Mouse (Mus musculus): Measurements from ENCODE around the gene Etfrf1. TPM values are rescaled to one million over a fixed set of nuclear protein-coding genes. Genes with fewer than 3 reads are reported as not detected.

Gene Etfrf1
- polyA plus RNA-seq (2014; fragmentation: Nextera tagmentation; extraction: Ambion mirVana) = 28.7 and 34.8 TPM in 2 replicates

DNA sequence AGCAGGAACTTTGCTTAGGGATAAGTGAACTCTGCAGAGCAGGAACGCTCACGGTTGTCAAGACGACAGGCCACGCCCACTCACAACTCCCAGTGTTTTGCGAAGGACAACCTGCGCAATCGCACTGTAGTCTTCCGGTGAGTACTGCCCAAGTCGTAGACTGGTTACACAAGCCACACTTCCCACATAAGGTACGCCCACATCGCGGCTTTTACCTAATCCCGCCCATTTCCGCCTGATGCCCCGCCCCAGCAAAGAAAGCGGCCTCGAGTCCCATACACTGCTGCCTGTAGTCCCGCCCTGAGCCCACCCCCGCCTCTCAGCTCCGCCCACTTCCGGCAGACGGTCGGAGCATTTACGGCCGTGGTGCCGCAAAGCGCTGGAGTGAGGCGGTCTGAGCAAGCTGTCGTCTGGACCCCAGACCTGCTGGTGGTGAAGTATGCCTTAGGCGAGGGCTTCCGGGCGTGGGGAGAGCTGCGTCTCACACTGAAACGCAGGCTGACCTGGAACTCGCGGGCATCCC is at the start of gene Etfrf1, which contains the start of gene Casc1:
Etfrf1 (plus strand) TSS at position 319 of the 523 bp plus-strand sequence.
Casc1 (minus strand) TSS at position 190 of the 523 bp plus-strand sequence.
- ATAC-seq (replicated peaks; ENCODE audit: low FRiP score, low TSS enrichment, low read depth) (peak; percentile 100), DNase-seq (ENCODE audit: low spot score) (peak; percentile 97)
- Histone ChIP-seq H3K36me3 (ENCODE audit: control insufficient read depth, insufficient read depth, low read length) (peaks cover 7% of the 10 kb centered on the region), H3K9ac (ENCODE audit: low read length) (peak within 1 kb of the TSS; percentile 77), H3K4me1 (replicated peaks; ENCODE audit: control insufficient read depth, insufficient read depth, low read length) (peaks cover 12% of the 10 kb centered on the region), H3K27ac (ENCODE audit: low read depth) (peak within 1 kb of the TSS; percentile 94), H3K4me3 (ENCODE audit: low read depth, low read length) (peak within 1 kb of the TSS; percentile 77), H3K9me3 (ENCODE audit: control insufficient read depth, low read length) (no peaks in the 10 kb centered on the region), H3K27me3 (replicated peaks; ENCODE audit: control insufficient read depth, insufficient read depth, low read length) (no peaks in the 10 kb centered on the region), H3K4me2 (ENCODE audit: low read length) (peak within 1 kb of the TSS; percentile 67)
- under 1% methylated on average over 36 of the region's 36 CpGs for WGBS

DNA sequence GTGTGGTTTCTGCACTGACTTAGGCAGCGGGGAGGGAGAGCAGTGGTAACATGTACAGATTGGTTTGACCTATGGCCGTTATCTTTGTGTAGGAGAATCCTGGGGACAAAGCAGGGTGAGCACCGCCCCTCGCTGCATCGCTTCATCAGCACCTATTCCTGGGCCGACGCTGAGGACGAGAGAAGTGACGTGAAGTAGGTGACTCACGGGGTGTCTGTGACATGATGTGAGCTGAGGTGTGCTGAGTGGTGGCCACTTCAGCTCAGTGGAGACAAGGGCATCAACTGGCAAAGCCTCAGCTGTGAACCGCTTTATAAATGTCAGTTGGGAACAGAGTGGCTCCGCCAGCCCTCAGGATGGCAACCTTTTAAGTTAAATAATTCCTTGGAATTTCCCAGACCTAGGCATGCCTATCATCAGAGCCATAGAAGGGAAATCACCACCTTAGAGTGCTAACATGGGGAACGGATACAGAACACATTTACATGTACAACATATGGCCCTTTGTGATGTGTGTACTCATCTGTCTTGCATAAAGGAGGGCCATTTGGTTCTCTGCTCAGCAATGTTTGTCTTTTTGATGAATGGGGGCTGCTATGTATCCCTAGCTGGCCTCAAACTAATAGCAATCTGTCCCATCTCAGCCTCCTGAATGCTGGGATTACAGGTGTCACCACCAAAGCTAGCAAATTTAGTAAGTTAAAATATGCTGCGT is 38.9 kb upstream of the Etfrf1 start:
- Histone ChIP-seq H3K27me3 (replicated peaks; ENCODE audit: control insufficient read depth, insufficient read depth, low read length) (no peaks in the 10 kb centered on the region), H3K36me3 (ENCODE audit: control insufficient read depth, insufficient read depth, low read length) (no peaks in the 10 kb centered on the region), H3K4me2 (ENCODE audit: low read length) (no peak overlapping the region), H3K27ac (ENCODE audit: low read depth) (no peak overlapping the region), H3K4me3 (ENCODE audit: low read depth, low read length) (no peak overlapping the region), H3K9ac (ENCODE audit: low read length) (no peak overlapping the region), H3K9me3 (ENCODE audit: control insufficient read depth, low read length) (no peaks in the 10 kb centered on the region), H3K4me1 (replicated peaks; ENCODE audit: control insufficient read depth, insufficient read depth, low read length) (peaks cover 24% of the 10 kb centered on the region)
- ATAC-seq (replicated peaks; ENCODE audit: low FRiP score, low TSS enrichment, low read depth) (no peak), DNase-seq (ENCODE audit: low spot score) (no peak)
- 82% methylated on average over 14 of the region's 14 CpGs for WGBS

DNA sequence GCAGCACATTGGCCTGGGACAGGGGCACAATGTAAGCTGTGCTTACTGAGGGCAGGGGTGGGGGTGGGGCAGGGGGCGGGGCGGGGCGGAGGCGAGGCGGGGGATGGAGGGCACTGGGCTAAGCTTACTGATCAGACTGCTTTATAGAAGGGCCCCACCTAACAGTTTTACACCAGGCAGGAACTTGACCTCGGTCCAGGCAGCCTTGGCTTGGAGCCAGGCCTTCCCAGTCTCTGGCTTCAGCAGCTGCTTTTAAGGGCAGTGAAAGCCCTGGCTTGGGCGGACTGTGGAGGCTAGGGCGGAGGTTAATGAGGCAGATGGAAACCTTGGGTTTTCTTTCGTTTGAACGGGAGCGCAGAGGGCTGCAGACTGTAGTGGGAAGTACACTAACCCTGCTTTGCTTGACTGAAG is 37.1 kb upstream of the Etfrf1 start:
- Histone ChIP-seq H3K27me3 (replicated peaks; ENCODE audit: control insufficient read depth, insufficient read depth, low read length) (no peaks in the 10 kb centered on the region), H3K9me3 (ENCODE audit: control insufficient read depth, low read length) (no peaks in the 10 kb centered on the region), H3K36me3 (ENCODE audit: control insufficient read depth, insufficient read depth, low read length) (no peaks in the 10 kb centered on the region), H3K4me2 (ENCODE audit: low read length) (peak overlapping the region; percentile 23; the same call in 1 of the 2 replicates), H3K9ac (ENCODE audit: low read length) (no peak overlapping the region), H3K27ac (ENCODE audit: low read depth) (no peak overlapping the region), H3K4me3 (ENCODE audit: low read depth, low read length) (no peak overlapping the region), H3K4me1 (replicated peaks; ENCODE audit: control insufficient read depth, insufficient read depth, low read length) (peaks cover 24% of the 10 kb centered on the region)
- WGBS = 5% methylated on average over 11 of the region's 11 CpGs
- ATAC-seq (replicated peaks; ENCODE audit: low FRiP score, low TSS enrichment, low read depth) (peak; percentile 88), DNase-seq (ENCODE audit: low spot score) (peak; percentile 81)

DNA sequence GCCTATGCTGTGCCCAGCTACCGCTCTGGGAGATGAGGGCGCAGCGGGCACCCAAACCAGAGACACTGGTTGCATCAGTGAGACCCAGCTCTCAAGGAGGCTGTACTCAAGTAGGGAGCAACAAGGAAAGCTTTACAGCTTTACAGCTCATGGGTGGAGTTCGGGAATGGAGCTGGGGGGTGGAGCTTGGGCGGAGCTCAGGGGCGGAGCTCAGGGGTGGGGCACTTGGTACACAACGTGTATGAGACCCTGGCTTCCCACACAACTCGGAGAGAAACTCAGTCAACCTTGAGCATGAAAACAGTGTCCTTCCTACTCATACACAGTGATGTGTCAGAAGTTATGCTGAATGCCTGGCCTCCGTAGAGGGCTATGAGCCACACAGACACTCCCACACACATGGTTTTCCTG is 35.4 kb upstream of the Etfrf1 start:
- no peaks in the 10 kb centered on the region for H3K27me3 ChIP-seq (replicated peaks; ENCODE audit: control insufficient read depth, insufficient read depth, low read length)
- H3K36me3 ChIP-seq (ENCODE audit: control insufficient read depth, insufficient read depth, low read length) = no peaks in the 10 kb centered on the region
- 30% methylated on average over 9 of the region's 9 CpGs for WGBS
- H3K4me3 ChIP-seq (ENCODE audit: low read depth, low read length) = no peak overlapping the region
- no peaks in the 10 kb centered on the region for H3K9me3 ChIP-seq (ENCODE audit: control insufficient read depth, low read length)
- H3K27ac ChIP-seq (ENCODE audit: low read depth) = no peak overlapping the region
- ATAC-seq (replicated peaks; ENCODE audit: low FRiP score, low TSS enrichment, low read depth) = peak; percentile 56
- peak; percentile 67 for DNase-seq (ENCODE audit: low spot score)
- H3K9ac ChIP-seq (ENCODE audit: low read length) = no peak overlapping the region
- 0 out of 2 replicates have a peak overlapping the region, but pooled peaks have one; percentile 7 for H3K4me2 ChIP-seq (ENCODE audit: low read length)
- peaks cover 24% of the 10 kb centered on the region for H3K4me1 ChIP-seq (replicated peaks; ENCODE audit: control insufficient read depth, insufficient read depth, low read length)

DNA sequence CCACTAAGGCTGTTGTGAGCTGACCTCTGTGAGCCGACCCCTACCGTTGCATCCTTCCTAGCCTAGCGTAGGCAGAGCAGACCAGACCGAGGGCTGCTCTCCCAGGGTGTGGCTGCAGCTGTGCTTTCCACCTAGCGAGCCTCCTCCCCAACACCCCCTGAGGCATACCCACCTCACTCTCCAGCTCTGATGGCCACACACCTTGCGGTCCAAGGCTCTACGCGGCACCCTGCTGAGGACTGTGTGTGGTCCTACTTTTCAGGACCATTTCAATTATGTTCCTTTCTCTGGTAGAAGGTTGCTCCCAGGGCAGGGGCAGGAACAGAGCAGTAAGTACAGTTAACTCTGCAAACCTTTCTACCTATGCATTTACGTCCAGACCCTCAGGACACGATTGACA is 34.5 kb upstream of the Etfrf1 start:
- ATAC-seq (replicated peaks; ENCODE audit: low FRiP score, low TSS enrichment, low read depth) (no peak), DNase-seq (ENCODE audit: low spot score) (no peak)
- no peak overlapping the region for H3K4me3 ChIP-seq (ENCODE audit: low read depth, low read length)
- H3K36me3 ChIP-seq (ENCODE audit: control insufficient read depth, insufficient read depth, low read length) = no peaks in the 10 kb centered on the region
- H3K9ac ChIP-seq (ENCODE audit: low read length) = no peak overlapping the region
- no peak overlapping the region for H3K27ac ChIP-seq (ENCODE audit: low read depth)
- no peaks in the 10 kb centered on the region for H3K9me3 ChIP-seq (ENCODE audit: control insufficient read depth, low read length)
- H3K4me1 ChIP-seq (replicated peaks; ENCODE audit: control insufficient read depth, insufficient read depth, low read length) = peaks cover 24% of the 10 kb centered on the region
- no peaks in the 10 kb centered on the region for H3K27me3 ChIP-seq (replicated peaks; ENCODE audit: control insufficient read depth, insufficient read depth, low read length)
- H3K4me2 ChIP-seq (ENCODE audit: low read length) = no peak overlapping the region
- 63% methylated on average over 10 of the region's 10 CpGs for WGBS

DNA sequence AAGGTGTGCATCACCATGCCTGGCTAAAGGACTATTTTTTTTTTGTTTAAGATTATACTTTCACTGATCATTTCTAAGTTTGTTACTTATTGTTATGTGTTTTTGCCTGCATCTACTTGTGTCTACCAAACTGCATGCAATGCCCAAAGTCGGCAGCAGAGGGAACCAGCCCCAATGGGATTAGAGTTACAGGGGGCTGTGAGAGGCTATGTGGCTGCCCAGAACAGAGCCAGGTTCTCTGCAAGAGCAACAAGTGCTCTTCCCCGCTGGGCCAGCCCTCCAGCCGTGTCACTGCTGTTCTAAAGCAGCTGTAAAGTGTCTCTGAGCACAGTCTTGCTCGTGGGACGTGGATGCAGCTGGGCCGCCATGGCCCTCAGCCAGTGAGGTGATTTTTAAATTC is 31.3 kb upstream of the Etfrf1 start:
- Histone ChIP-seq H3K36me3 (ENCODE audit: control insufficient read depth, insufficient read depth, low read length) (no peaks in the 10 kb centered on the region), H3K9ac (ENCODE audit: low read length) (no peak overlapping the region), H3K4me2 (ENCODE audit: low read length) (no peak overlapping the region), H3K27ac (ENCODE audit: low read depth) (no peak overlapping the region), H3K27me3 (replicated peaks; ENCODE audit: control insufficient read depth, insufficient read depth, low read length) (no peaks in the 10 kb centered on the region), H3K9me3 (ENCODE audit: control insufficient read depth, low read length) (no peaks in the 10 kb centered on the region), H3K4me3 (ENCODE audit: low read depth, low read length) (no peak overlapping the region), H3K4me1 (replicated peaks; ENCODE audit: control insufficient read depth, insufficient read depth, low read length) (peaks cover 7% of the 10 kb centered on the region; the same call in 1 of the 2 replicates)
- DNase-seq (ENCODE audit: low spot score) (peak; percentile 69), ATAC-seq (replicated peaks; ENCODE audit: low FRiP score, low TSS enrichment, low read depth) (no peak)
- WGBS = 42% methylated on average over 6 of the region's 6 CpGs

DNA sequence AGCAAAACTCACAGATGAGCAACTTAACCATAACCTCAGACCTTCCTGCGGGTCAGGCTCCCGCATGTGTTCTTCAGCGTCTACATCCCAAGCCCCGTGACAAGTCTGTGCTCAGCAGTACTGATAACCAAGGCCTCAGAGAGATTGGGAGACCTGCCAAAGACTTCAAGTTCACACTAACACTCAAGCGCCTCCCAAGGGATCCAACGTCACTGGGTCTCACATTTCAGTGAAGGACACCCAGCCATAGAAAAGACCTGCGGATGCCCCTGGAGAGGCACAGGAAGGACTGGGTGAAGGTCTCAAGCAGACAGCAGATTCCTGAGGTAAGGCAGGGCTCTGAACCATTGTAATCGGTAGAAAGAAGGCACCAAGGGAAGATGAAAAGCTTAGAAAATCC is 28.9 kb upstream of the Etfrf1 start:
- no peak overlapping the region for H3K4me2 ChIP-seq (ENCODE audit: low read length)
- H3K27me3 ChIP-seq (replicated peaks; ENCODE audit: control insufficient read depth, insufficient read depth, low read length) = no peaks in the 10 kb centered on the region
- H3K9ac ChIP-seq (ENCODE audit: low read length) = no peak overlapping the region
- DNase-seq (ENCODE audit: low spot score) (no peak), ATAC-seq (replicated peaks; ENCODE audit: low FRiP score, low TSS enrichment, low read depth) (no peak)
- 66% methylated on average over 8 of the region's 8 CpGs for WGBS
- no peaks in the 10 kb centered on the region for H3K36me3 ChIP-seq (ENCODE audit: control insufficient read depth, insufficient read depth, low read length)
- H3K4me1 ChIP-seq (replicated peaks; ENCODE audit: control insufficient read depth, insufficient read depth, low read length) = no peaks in the 10 kb centered on the region
- no peaks in the 10 kb centered on the region for H3K9me3 ChIP-seq (ENCODE audit: control insufficient read depth, low read length)
- no peak overlapping the region for H3K4me3 ChIP-seq (ENCODE audit: low read depth, low read length)
- no peak overlapping the region for H3K27ac ChIP-seq (ENCODE audit: low read depth)

DNA sequence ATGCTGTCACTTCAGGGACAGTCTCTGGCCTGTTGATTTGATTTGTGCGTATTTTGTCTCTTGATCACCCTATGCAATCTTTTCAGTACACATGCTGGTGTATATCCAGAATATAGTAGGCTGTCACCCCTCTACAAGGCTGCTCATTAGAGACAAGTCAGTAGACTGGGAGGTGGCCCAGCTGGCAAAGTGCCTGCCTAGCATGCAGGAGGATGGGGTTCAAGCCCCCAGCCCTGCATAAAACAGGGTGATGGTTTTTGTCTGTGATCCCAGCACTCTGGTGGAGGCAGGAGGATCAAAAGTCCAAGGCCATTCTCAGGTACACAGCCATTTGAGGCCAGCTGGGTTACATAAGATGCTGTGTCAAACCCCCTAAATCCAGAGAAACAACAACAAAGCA is 24.8 kb upstream of the Etfrf1 start:
- ATAC-seq (replicated peaks; ENCODE audit: low FRiP score, low TSS enrichment, low read depth) = no peak
- no peak for DNase-seq (ENCODE audit: low spot score)
- no peaks in the 10 kb centered on the region for H3K4me1 ChIP-seq (replicated peaks; ENCODE audit: control insufficient read depth, insufficient read depth, low read length)
- H3K36me3 ChIP-seq (ENCODE audit: control insufficient read depth, insufficient read depth, low read length) = no peaks in the 10 kb centered on the region
- H3K9ac ChIP-seq (ENCODE audit: low read length) = no peak overlapping the region
- no peak overlapping the region for H3K4me2 ChIP-seq (ENCODE audit: low read length)
- H3K27ac ChIP-seq (ENCODE audit: low read depth) = no peak overlapping the region
- H3K27me3 ChIP-seq (replicated peaks; ENCODE audit: control insufficient read depth, insufficient read depth, low read length) = no peaks in the 10 kb centered on the region
- no peak overlapping the region for H3K4me3 ChIP-seq (ENCODE audit: low read depth, low read length)
- no peaks in the 10 kb centered on the region for H3K9me3 ChIP-seq (ENCODE audit: control insufficient read depth, low read length)
- WGBS = 79% methylated on average over 1 of the region's 1 CpGs
